Mouse (Mus musculus) CD8-positive naive resting alpha-beta T cell, adult 2 months (primary cell): ENCODE data around the gene Mrvi1.

Source experiments
- DNase-seq, 2 experiments: peaks; one replicate each; pipeline ENCODE4 v3.0.0; 2022; ENCODE audit warnings: low read depth in 2 of 2, low spot score in 2 of 2

The Mrvi1 gene

GRCm38 (mm10) chr7:110982053-110982705 is at the start of gene Mrvi1:
Mrvi1 (minus strand) TSS chr7:110982461.
- DNase-seq: no peak

DNA sequence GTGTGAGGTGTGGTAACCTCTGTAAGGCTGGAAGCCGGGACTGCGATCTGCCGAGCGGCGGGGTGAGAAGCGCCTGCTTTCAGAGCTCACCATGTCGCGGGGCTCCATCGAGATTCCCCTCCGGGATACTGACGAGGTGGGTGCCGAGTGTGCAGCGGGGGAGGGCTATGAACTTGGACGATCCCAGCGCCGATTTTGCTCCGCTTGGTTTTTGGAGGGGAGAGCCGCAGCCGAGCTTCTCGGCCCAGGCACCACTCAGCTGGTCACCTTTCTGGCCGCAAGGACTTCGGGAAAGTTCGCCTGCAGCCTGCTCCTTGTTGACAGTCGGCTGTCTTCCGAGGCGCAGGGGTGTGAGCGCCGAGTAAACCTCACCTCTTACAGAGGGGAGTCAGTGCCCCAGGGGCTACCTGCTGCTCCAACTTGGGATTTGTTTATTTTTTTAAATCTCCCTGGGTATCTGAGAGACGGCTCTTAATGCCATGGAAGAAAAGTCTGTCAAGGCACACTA is 46.8 kb upstream of the Mrvi1 start:
- no peak for DNase-seq

DNA sequence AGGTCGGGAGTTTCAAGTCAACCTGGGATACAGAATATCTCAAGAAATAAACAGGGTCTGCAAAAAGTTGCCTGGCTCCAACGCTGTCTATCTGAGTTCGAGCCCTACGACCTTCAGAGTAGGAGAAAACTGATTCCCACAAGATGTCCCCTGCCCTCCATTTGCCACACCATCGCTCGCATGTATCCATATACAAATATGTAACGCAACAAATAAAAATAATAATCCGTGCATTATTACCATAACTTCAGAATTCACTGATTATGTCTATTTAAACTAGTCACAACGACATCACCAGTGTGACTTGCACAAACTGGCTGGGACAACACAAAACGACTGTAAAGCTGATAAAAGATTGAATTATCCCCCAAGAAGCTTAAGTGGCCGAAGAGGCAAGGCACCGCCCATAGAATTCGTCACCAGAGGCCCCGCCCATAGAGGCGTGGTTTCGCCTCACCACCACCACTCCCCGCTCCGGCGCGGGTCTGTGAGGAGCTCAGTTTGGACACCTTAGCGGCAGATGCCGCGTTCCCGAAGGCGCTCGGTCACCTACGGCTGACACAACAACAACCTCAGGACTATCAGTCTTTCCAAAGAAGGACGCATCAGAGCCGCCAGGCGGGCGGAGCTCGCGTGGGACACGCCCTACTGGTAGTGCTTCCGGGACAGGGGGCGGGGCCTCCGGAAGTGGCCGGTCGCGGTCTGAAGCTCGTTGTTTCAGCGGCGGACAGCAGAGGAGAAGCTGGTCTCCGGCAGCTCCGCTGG is 46.2 kb upstream of the Mrvi1 start, which contains the start of gene Ctr9:
Ctr9 (plus strand) TSS at position 671 of the 765 bp plus-strand sequence.
- DNase-seq: peak; percentile 86 to 89

DNA sequence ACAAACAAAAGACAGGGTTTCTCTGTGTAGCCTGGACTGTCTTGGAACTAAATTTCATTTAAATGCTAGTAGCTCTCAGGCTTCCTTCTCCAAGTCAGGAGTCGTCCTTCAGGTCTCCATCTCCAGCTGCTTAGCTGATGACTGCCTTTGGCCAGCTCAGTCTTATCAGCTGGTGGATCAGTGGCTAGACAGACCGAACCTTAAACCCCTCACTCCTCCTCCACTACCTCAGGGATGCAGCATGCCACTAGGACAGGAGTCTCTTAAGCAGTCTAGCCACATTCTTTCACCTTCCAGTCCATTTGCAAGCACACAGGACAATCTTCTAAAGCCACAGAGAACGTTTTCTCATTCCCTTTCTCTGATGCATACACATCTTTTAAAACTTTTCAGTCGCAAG is 42.7 kb upstream of the Mrvi1 start:
- no peak for DNase-seq

GRCm38 (mm10) chr7:111024068-111024594 is 41.9 kb upstream of the Mrvi1 start:
- no peak for DNase-seq

- no peak for DNase-seq
These were observed 38.6 kb upstream of the Mrvi1 start for GRCm38 (mm10) chr7:111020814-111021213.

DNA sequence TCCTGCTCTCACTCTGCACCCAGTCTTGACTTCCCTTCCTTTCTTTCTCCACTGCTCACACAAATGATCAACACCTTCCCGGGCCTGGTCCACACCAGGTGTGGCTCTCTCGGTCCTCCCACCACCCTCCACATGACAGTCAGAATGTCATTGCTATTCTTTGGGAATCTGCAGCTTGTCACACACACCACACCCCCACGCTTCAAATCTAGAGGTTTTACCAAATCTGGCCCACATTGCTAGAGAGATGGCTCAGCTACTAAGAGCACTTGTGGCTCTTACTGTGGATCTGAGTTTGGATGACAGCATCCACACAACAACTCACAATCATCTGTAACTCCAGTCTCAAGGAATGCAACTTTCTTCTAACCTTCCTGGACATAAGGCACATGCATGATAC is 34.7 kb upstream of the Mrvi1 start:
- DNase-seq: no peak

- DNase-seq: no peak
These were observed 33.5 kb upstream of the Mrvi1 start for GRCm38 (mm10) chr7:111015731-111016130.

DNA sequence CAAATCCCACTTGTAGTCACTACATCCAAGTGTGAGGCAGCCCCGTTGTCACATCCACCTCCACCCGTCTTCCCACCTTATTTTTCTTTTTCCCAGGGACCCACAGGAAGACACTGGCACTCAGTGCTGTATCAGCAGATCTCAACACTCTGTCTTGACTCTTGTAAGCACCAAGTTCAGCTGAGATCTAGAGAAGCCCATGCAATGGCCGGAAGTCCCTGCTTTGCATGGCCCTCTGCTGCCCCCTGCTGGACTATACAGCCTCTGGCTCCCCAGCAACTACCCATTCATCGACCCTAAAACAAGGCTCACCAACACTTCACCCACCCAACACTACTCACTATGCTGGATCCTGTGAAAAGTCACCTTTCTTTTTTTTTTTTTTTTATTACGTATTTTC is 32.6 kb upstream of the Mrvi1 start:
- DNase-seq: peak; percentile 89 to 92

DNA sequence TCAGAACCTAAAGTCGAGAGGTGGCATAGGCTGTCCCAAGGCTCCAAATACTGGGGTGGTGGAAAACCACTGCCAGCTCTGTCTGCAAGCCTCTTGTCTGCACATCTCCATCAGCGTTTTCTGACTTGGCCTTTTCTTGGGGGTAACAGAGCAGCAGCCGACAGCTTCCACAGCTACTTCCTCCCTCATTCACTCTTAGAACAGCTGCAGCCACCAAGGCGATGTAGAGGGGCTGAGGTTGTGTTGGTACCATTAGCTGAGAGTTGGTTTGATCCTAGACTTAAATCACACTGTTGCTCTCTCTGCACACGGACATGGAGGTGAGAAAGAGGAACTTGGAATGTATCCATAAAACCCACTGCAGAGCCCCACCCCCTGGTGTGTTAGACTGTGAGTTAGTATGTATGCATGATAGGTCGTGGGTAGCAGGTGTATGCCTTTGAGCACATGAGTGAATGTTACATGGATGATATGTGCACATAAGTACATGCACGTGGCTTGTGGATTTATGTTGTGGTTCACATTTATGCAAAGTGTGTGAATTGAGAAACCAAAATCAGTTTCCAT is 31.9 kb upstream of the Mrvi1 start:
- DNase-seq: no peak

DNA sequence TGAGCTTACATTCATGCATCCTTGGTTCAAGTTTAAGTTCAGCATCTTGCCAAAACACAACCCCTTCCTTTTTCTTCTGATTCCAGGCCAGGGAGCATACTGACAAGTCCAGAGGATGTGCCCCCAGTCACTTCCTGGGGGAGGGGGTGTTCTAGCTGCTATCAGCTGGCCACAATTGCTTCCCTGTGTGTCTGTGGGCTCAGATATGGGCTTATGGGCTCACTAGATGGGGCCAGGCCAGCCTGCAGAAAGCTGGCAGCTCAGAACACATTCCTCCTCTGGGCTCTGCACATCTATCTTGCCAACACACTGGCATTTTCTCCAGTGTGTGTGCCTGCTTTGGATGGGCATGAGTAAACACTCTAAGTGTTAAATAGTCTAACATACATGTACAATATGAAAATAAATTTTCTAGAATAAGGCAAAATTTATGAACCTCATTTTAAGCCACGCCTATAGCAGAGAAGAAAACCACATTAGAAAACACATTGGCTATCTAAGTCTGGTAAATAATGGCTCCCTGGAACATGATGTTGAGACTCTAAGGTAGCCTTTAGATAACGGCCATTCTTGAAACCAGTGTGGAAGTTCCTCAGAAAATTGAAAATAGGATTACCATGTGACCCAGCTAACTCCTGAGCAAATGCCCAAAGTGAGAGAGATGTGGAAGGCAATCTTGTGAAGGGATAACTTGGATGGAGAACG is 22.0 kb upstream of the Mrvi1 start:
- DNase-seq: no peak

DNA sequence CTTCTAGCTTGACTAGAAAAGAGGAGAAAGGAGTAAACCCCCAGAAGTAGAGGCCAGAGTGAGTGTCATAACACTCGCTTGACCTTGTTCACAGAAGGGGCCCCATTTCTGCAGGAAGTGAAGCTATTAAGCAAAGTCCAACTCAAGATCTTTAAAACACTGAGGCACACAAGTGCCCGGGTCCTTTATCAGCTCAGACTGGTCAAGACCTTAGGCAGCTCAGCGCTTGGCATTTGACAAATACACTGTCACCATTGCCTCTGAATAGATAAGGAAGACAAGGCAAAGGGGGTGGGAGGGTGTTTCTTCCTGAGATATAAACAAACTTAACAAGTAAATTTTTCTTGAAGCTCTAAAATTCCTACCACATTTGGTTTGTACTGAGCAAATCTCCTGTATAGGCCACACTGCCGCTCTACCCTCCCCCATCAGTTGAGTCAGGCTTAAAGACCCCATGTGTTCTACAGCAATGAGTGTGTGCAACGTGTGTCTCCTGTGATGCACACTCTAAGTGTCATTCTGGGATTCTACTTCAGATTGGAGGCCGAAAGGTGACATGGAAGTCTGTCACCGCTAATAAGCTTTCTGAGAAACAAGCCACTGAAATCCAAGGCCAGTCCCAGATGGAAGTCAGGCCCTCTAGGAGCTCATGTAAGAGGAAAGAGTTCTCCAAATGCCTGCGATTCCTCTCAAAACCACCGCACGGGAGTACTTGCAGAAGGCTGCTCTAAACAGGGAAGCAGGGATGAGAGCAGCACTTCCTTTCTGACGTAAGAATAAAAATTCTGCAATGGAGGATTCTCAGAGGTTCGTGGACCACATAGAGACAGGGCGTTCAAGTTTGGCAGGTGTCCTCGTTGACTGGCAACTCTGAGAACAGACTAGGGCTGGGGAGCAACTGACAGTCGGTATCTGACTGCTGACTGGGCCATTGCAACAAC is 16.9 kb upstream of the Mrvi1 start:
- no peak for DNase-seq

GRCm38 (mm10) chr7:110991221-110991494 is 8.9 kb upstream of the Mrvi1 start:
- no peak for DNase-seq

DNA sequence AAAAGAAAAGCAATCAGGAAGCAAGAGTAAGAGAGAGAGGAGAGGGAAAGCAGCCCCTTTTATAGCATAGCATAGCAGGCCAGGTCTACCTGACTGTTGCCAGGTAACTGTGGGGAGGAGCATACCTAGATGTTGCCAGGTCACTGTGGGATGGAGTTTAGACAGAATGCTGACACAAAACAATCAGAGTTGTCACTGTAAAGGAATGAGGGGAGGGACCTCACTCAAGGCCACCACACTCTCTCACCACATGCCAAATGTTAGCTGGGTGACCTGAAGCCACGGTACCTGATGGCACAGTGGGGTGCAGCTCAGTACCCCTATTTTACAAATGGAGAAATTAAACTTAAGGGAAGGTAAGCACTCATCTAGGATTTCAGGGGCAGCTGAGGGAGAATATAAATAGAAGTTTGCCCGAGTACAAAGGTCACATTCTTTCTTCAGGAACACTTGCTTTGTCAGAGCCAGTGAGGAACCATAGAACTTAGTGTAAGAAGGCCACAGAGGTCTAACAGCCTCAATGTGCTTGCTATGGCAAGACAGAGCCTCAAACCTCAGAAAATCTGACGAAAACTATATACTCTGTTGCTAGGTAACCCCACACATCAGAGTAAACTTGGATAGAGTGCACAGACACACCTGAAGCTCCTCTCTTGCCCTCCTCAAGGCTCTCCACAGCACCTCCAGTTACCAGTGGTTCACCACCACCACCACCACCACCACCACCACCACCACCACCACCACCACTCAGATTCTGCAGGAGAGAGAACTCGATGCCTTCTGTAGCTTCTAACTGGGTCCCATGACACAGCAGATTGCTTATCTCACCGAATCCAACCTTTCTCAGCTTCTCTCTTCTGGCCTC is 8.3 kb upstream of the Mrvi1 start:
- no peak for DNase-seq

- DNase-seq: no peak
These were observed 7.1 kb upstream of the Mrvi1 start for GRCm38 (mm10) chr7:110989286-110989879.

DNA sequence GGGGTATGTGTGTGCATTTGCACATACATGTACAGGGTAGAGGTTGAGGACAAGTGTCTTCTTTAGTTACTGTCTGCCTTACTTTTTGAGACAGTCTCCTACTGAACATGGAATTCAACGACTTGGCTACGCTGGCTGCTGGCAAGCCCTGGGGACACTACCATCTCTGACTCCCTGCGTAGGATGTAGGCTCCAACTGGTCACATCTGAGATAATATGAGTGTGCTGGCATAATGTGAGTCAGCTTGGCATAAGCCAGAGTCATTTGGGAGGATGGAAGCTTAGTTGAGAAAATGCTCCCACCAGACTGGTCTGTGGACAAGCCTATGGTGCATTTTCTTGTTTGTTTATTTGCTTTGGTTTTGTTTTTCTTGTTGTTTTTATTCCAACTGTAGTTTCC is 5.8 kb upstream of the Mrvi1 start:
- no peak for DNase-seq

- DNase-seq: no peak
These were observed 3.5 kb upstream of the Mrvi1 start for GRCm38 (mm10) chr7:110985581-110986265.

DNA sequence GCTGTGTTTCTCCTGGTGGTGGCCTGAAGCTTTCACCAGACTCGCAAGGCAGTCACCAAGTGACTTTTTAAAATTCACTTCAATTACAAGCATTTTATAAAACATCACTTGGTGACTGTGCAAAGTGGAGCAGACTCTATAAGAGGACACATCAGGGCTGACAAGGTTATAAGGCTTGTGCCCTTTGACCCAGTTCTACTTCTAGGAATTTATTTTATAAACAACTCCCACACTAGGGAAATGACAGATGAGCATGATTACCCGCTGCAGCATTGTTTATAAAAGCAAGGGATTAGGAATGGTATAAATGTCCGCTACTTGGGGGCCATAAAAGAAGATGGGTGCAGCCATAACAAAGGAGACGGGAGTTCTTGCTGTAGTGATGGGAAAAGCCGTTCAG is 1.4 kb upstream of the Mrvi1 start:
- DNase-seq: no peak

DNA sequence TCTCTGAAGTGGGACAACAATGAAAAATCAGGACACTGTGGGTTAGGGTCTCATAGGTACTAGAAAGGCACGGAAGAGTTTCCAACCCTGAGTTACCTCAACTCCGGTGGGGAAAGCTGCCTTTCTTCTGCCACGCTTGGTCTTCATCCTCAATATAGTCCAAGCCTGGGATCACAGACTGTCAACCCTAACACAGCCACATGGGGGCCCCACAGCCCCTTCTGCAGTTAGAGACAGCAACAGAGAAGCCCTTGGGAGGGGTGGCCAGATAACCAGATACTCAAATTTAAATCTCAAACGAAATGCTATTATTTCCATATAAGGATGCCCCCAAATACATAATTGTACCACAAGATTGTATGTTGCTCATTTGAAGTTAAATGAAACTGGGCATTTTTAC is 503 bp upstream of the Mrvi1 start:
- DNase-seq: peak; percentile 30 to 40
